Mouse (Mus musculus) cerebellum, adult 18-20 months (tissue): ENCODE measurements at regions not wholly inside any gene's neighbourhood (a gene's known extent, or its start where the extent isn't known, plus 50 kb on each side); places are given as distances from the start of the nearest gene placed in this dataset.
A peak's percentile ranks its signal among the peaks of the same experiment; 100 is the strongest.

Experiments used
- DNase-seq, 2 experiments: peaks; one replicate each; pipeline ENCODE4 v3.0.0; 2021

- no peak for DNase-seq
These were observed 442.5 kb upstream of the Sel1l start for GRCm38 (mm10) chr12:92291490-92291889.

GRCm38 (mm10) chr12:92285511-92285910 is 436.6 kb upstream of the Sel1l start:
- no peak for DNase-seq

- DNase-seq = no peak
These were observed 431.5 kb upstream of the Sel1l start for GRCm38 (mm10) chr12:92280470-92280869.

GRCm38 (mm10) chr12:92251962-92252361 is 403.0 kb upstream of the Sel1l start:
- no peak for DNase-seq

- no peak for DNase-seq
These were observed 398.0 kb upstream of the Sel1l start for GRCm38 (mm10) chr12:92246790-92247451.

- no peak for DNase-seq
These were observed 391.2 kb upstream of the Sel1l start for GRCm38 (mm10) chr12:92239956-92240699.

GRCm38 (mm10) chr12:92233650-92234408 is 384.9 kb upstream of the Sel1l start:
- no peak for DNase-seq

GRCm38 (mm10) chr12:92228585-92228984 is 379.6 kb upstream of the Sel1l start:
- DNase-seq = no peak

GRCm38 (mm10) chr12:92203351-92203750 is 354.4 kb upstream of the Sel1l start:
- DNase-seq = no peak

- DNase-seq = no peak
These were observed 351.6 kb upstream of the Sel1l start for GRCm38 (mm10) chr12:92200602-92201001.

GRCm38 (mm10) chr12:92198738-92199477 is 350.0 kb upstream of the Sel1l start:
- no peak for DNase-seq

GRCm38 (mm10) chr12:92193934-92194685 is 345.2 kb upstream of the Sel1l start:
- no peak for DNase-seq

GRCm38 (mm10) chr12:92193199-92193933 is 344.4 kb upstream of the Sel1l start:
- DNase-seq = no peak

GRCm38 (mm10) chr12:92189022-92189421 is 340.1 kb upstream of the Sel1l start:
- no peak for DNase-seq

GRCm38 (mm10) chr12:92187133-92187482 is 338.2 kb upstream of the Sel1l start:
- no peak for DNase-seq

GRCm38 (mm10) chr12:92186448-92187132 is 337.6 kb upstream of the Sel1l start:
- DNase-seq = no peak

GRCm38 (mm10) chr12:92179292-92179691 is 330.3 kb upstream of the Sel1l start:
- DNase-seq = no peak

- DNase-seq = peak; percentile 23 to 25
These were observed 307.8 kb upstream of the Sel1l start for GRCm38 (mm10) chr12:92156726-92157125.

GRCm38 (mm10) chr12:92152922-92153235 is 303.9 kb upstream of the Sel1l start:
- DNase-seq = no peak

- DNase-seq = peak in 1 of 2 experiments; percentile 16
These were observed 303.3 kb upstream of the Sel1l start for GRCm38 (mm10) chr12:92152043-92152921.
